9 mouse cellular contexts compared by ENCODE assay signal in genomic region chr13:109922228-109922627, GRCm38 (mm10).
DNase-seq lines count a peak whose midpoint lies in the region; ATAC-seq lines count a peak whose summit lies in the region.
"Had no signal": no experiment of that assay in that cellular context is flagged by ENCODE, and none has a peak within 500 bp of the region (broad histone marks: within the 10 kb centered on the region; RNA-seq: fewer than 3 reads in every experiment).

No protein-coding gene starts in this region.

- no peaks in the 10 kb centered on the region for H3K36me3 ChIP-seq in kidney, embryonic 15.5 days
- no peaks in the 10 kb centered on the region for H3K36me3 ChIP-seq in intestine, embryonic 14.5 days (ENCODE audit: control insufficient read depth, insufficient read depth, low read length)
- no peaks in the 10 kb centered on the region for H3K36me3 ChIP-seq in lung, embryonic 15.5 days
- H3K36me3 ChIP-seq: limb, embryonic 12.5 days had no signal

- no peaks in the 10 kb centered on the region for H3K9me3 ChIP-seq in kidney, embryonic 15.5 days (replicated peaks)
- no peaks in the 10 kb centered on the region for H3K9me3 ChIP-seq in intestine, embryonic 14.5 days (ENCODE audit: control insufficient read depth, low read length)
- no peaks in the 10 kb centered on the region for H3K9me3 ChIP-seq in lung, embryonic 15.5 days
- H3K9me3 ChIP-seq: limb, embryonic 12.5 days had no signal

- DNase-seq in kidney, adult 8-10 months = peak; percentile 21 to 33
- DNase-seq in CD4-positive helper T cell, adult 2 months (ENCODE audit: low read depth, low spot score) = peak; percentile 78
- peak; percentile 73 for DNase-seq in T-cell, adult 2 months (ENCODE audit: low spot score)
- DNase-seq in embryo, embryonic 10.5 days (ENCODE audit: low spot score) = peak; percentile 87
- peak; percentile 56 for DNase-seq in intestine, embryonic 14.5 days (ENCODE audit: low spot score)
- peak; percentile 47 for DNase-seq in thymus, postnatal 25 days

- 1% methylated on average over 4 of the region's 4 CpGs for WGBS in kidney, embryonic 15.5 days
- WGBS in intestine, embryonic 14.5 days = 5% methylated on average over 4 of the region's 4 CpGs
- WGBS in lung, embryonic 15.5 days = 3% methylated on average over 4 of the region's 4 CpGs

- H3K27ac ChIP-seq in kidney, embryonic 15.5 days = no peak overlapping the region
- no peak overlapping the region for H3K27ac ChIP-seq in intestine, embryonic 14.5 days (ENCODE audit: low read depth)
- no peak overlapping the region for H3K27ac ChIP-seq in lung, embryonic 15.5 days
- H3K27ac ChIP-seq: limb, embryonic 12.5 days had no signal

- no peak overlapping the region for H3K9ac ChIP-seq in kidney, embryonic 15.5 days
- no peak overlapping the region for H3K9ac ChIP-seq in intestine, embryonic 14.5 days (ENCODE audit: low read length)
- no peak overlapping the region for H3K9ac ChIP-seq in lung, embryonic 15.5 days
- H3K9ac ChIP-seq: limb, embryonic 12.5 days had no signal

- no peak overlapping the region for H3K4me3 ChIP-seq in kidney, embryonic 15.5 days (replicated peaks)
- H3K4me3 ChIP-seq in intestine, embryonic 14.5 days (ENCODE audit: low read depth, low read length) = no peak overlapping the region
- no peak overlapping the region for H3K4me3 ChIP-seq in lung, embryonic 15.5 days
- H3K4me3 ChIP-seq: limb, embryonic 12.5 days had no signal

- H3K4me1 ChIP-seq in kidney, embryonic 15.5 days = peaks cover 4% of the 10 kb centered on the region
- H3K4me1 ChIP-seq in intestine, embryonic 14.5 days (replicated peaks; ENCODE audit: control insufficient read depth, insufficient read depth, low read length) = 0 out of 2 replicates have a peak, but pooled peaks cover 4% of the 10 kb centered on the region
- H3K4me1 ChIP-seq in lung, embryonic 15.5 days = no peaks in the 10 kb centered on the region

- H3K27me3 ChIP-seq in kidney, embryonic 15.5 days = no peaks in the 10 kb centered on the region
- no peaks in the 10 kb centered on the region for H3K27me3 ChIP-seq in intestine, embryonic 14.5 days (replicated peaks; ENCODE audit: control insufficient read depth, insufficient read depth, low read length)
- no peaks in the 10 kb centered on the region for H3K27me3 ChIP-seq in lung, embryonic 15.5 days
- H3K27me3 ChIP-seq: limb, embryonic 12.5 days had no signal

- no peak for ATAC-seq in kidney, embryonic 15.5 days (replicated peaks; ENCODE audit: low FRiP score)
- ATAC-seq in intestine, embryonic 14.5 days (replicated peaks; ENCODE audit: low FRiP score, low TSS enrichment, low read depth) = peak; percentile 44; the same call in 1 of the 2 replicates
- peak; percentile 51; the same call in 1 of the 2 replicates for ATAC-seq in lung, embryonic 15.5 days (ENCODE audit: borderline replicate concordance, extremely low read depth, low FRiP score, low TSS enrichment)

- H3K4me2 ChIP-seq in kidney, embryonic 15.5 days = no peak overlapping the region
- H3K4me2 ChIP-seq in intestine, embryonic 14.5 days (ENCODE audit: low read length) = no peak overlapping the region
- no peak overlapping the region for H3K4me2 ChIP-seq in lung, embryonic 15.5 days
- H3K4me2 ChIP-seq: limb, embryonic 12.5 days had no signal

Comparison
In these comparisons a context has a peak if more than half of its experiments do, and no peak if none do; other contexts are left out.
1. DNase-seq: peak in every context shown above with its lines; median percentile 87 in embryo, embryonic 10.5 days; 78 in CD4-positive helper T cell, adult 2 months; 73 in T-cell, adult 2 months; 56 in intestine, embryonic 14.5 days; 47 in thymus, postnatal 25 days; 27 in kidney, adult 8-10 months.